Comparison of ENCODE assay signal across 11 mouse cellular contexts in genomic region chr12:3842843-3843242, GRCm38 (mm10). TPM values are rescaled to one million over a fixed set of nuclear protein-coding genes. Genes with fewer than 3 reads are reported as not detected.
DNase-seq lines count a peak whose midpoint lies in the region; ATAC-seq and TF ChIP-seq lines count a peak whose summit lies in the region.
"Had no signal": no experiment of that assay in that cellular context is flagged by ENCODE, and none has a peak within 500 bp of the region (broad histone marks: within the 10 kb centered on the region; RNA-seq: fewer than 3 reads in every experiment).

No protein-coding gene starts in this region.

- H3K36me3 ChIP-seq in heart, embryonic 11.5 days (ENCODE audit: control insufficient read depth, insufficient read depth, low read length) = peaks cover 15% of the 10 kb centered on the region; the same call in 1 of the 2 replicates
- H3K36me3 ChIP-seq in hindbrain, embryonic 11.5 days (ENCODE audit: control insufficient read depth, insufficient read depth, low read length) = no peaks in the 10 kb centered on the region
- H3K36me3 ChIP-seq in midbrain, embryonic 12.5 days = peaks cover 16% of the 10 kb centered on the region

- no peak for TF ChIP-seq POLR2A in bone marrow macrophage, adult 2 months (IDR thresholded peaks at IDR 0.05; ENCODE audit: borderline replicate concordance, low read depth, low read length)

- H3K27ac ChIP-seq in heart, embryonic 11.5 days (ENCODE audit: low read depth, low read length) = peak overlapping the region; percentile 57; the same call in 1 of the 2 replicates
- H3K27ac ChIP-seq in bone marrow macrophage, adult 2 months (ENCODE audit: insufficient read depth, low read depth, low read length) = peak overlapping the region; percentile 17
- H3K27ac ChIP-seq in hindbrain, embryonic 11.5 days (ENCODE audit: low read depth, low read length) = no peak overlapping the region
- peak overlapping the region; percentile 39; the same call in 1 of the 2 replicates for H3K27ac ChIP-seq in midbrain, embryonic 12.5 days (replicated peaks)

- H3K4me2 ChIP-seq in heart, embryonic 11.5 days = no peak overlapping the region; the same call in 1 of the 2 replicates
- H3K4me2 ChIP-seq in hindbrain, embryonic 11.5 days (replicated peaks; ENCODE audit: low read depth, low read length) = no peak overlapping the region
- H3K4me2 ChIP-seq in midbrain, embryonic 12.5 days (replicated peaks) = no peak overlapping the region

- H3K4me1 ChIP-seq in heart, embryonic 11.5 days (ENCODE audit: control insufficient read depth, insufficient read depth, low read length) = peaks cover 22% of the 10 kb centered on the region
- H3K4me1 ChIP-seq in bone marrow macrophage, adult 2 months (ENCODE audit: control insufficient read depth, insufficient read depth, low read length) = peaks cover 21% of the 10 kb centered on the region
- peaks cover 5% of the 10 kb centered on the region for H3K4me1 ChIP-seq in hindbrain, embryonic 11.5 days (replicated peaks; ENCODE audit: control insufficient read depth, insufficient read depth, low read length)
- peaks cover 19% of the 10 kb centered on the region for H3K4me1 ChIP-seq in midbrain, embryonic 12.5 days

- DNase-seq in heart, postnatal 36 days = no peak
- DNase-seq in hindbrain, embryonic 11.5 days (ENCODE audit: low spot score) = peak; percentile 29
- no peak for DNase-seq in spleen, adult 12 weeks (ENCODE audit: low spot score)
- DNase-seq in right cerebral cortex, postnatal 4 days = no peak
- DNase-seq in Muller cell, postnatal 12 days (ENCODE audit: inconsistent ontology term) = no peak
- DNase-seq: adrenal gland, postnatal 14 days; kidney, postnatal 36 days; right cerebral cortex, adult 18-20 months had no signal

- H3K4me3 ChIP-seq in heart, embryonic 11.5 days (ENCODE audit: low read depth, low read length) = no peak overlapping the region
- no peak overlapping the region for H3K4me3 ChIP-seq in bone marrow macrophage, adult 2 months (ENCODE audit: insufficient read depth, low read length)
- H3K4me3 ChIP-seq in hindbrain, embryonic 11.5 days (ENCODE audit: low read depth, low read length) = no peak overlapping the region
- H3K4me3 ChIP-seq in midbrain, embryonic 12.5 days = no peak overlapping the region

- 46% methylated on average over 6 of the region's 6 CpGs for WGBS in heart, embryonic 11.5 days (ENCODE audit: insufficient replicate concordance)
- 40% methylated on average over 6 of the region's 6 CpGs for WGBS in hindbrain, embryonic 11.5 days
- 54% methylated on average over 6 of the region's 6 CpGs for WGBS in midbrain, embryonic 12.5 days

- no peak for ATAC-seq in heart, embryonic 11.5 days (replicated peaks; ENCODE audit: insufficient number of reproducible peaks, low FRiP score, low TSS enrichment)
- ATAC-seq in hindbrain, embryonic 11.5 days (ENCODE audit: low FRiP score) = peak; percentile 46; the same call in 1 of the 2 replicates
- peak; percentile 18; the same call in 1 of the 2 replicates for ATAC-seq in midbrain, embryonic 12.5 days (ENCODE audit: low FRiP score, low read depth)

- no peaks in the 10 kb centered on the region for H3K27me3 ChIP-seq in heart, embryonic 11.5 days (ENCODE audit: control insufficient read depth, insufficient read depth, low read length)
- no peaks in the 10 kb centered on the region for H3K27me3 ChIP-seq in hindbrain, embryonic 11.5 days (ENCODE audit: control insufficient read depth, insufficient read depth, low read length)
- no peaks in the 10 kb centered on the region for H3K27me3 ChIP-seq in midbrain, embryonic 12.5 days

- intact Hi-C loops in heart, postnatal 36 days (cut with DNase I) = no loop called here

- TF ChIP-seq CTCF in bone marrow macrophage, adult 2 months (IDR thresholded peaks at IDR 0.05; ENCODE audit: low read depth, low read length) = no peak

- no peaks in the 10 kb centered on the region for H3K9me3 ChIP-seq in heart, embryonic 11.5 days (replicated peaks; ENCODE audit: control insufficient read depth, low read length)
- H3K9me3 ChIP-seq in hindbrain, embryonic 11.5 days (ENCODE audit: control insufficient read depth, low read length) = no peaks in the 10 kb centered on the region
- no peaks in the 10 kb centered on the region for H3K9me3 ChIP-seq in midbrain, embryonic 12.5 days

- H3K9ac ChIP-seq in heart, embryonic 11.5 days (ENCODE audit: low read depth, low read length) = no peak overlapping the region
- no peak overlapping the region for H3K9ac ChIP-seq in hindbrain, embryonic 11.5 days (ENCODE audit: low read depth, low read length)
- H3K9ac ChIP-seq in midbrain, embryonic 12.5 days (replicated peaks) = peak overlapping the region; percentile 25; the same call in 1 of the 2 replicates

RNA-seq across cellular contexts. Expression of gene Dnmt3a, which starts 37.0 kb away (rescaled TPM):
- 55.1 and 60.1 TPM in 2 replicates for polyA plus RNA-seq in heart, embryonic 11.5 days (2014; fragmentation: Nextera tagmentation; extraction: Ambion mirVana)
- total RNA-seq in heart, postnatal 36 days (2021) = 10 to 100 TPM; 71.7 to 75.8 TPM
- 36.9 and 53.8 TPM in 2 replicates for polyA plus RNA-seq in bone marrow macrophage, adult 2 months (2012; ENCODE audit: insufficient read depth, insufficient read length, missing spikeins)
- 68.6 and 75.5 TPM in 2 replicates for polyA plus RNA-seq in hindbrain, embryonic 11.5 days (2014; fragmentation: Nextera tagmentation; extraction: Ambion mirVana)
- polyA plus RNA-seq in midbrain, embryonic 12.5 days (2016; fragmentation: Nextera tagmentation; extraction: Ambion mirVana) = 137 and 143 TPM in 2 replicates
